Mouse (Mus musculus) right cerebral cortex, postnatal 4 days (tissue): ENCODE measurements around the gene Erf.
A peak's percentile ranks its signal among the peaks of the same experiment; 100 is the strongest.

Source experiments
- DNase-seq: peaks from one replicate; pipeline ENCODE4 v3.0.0-alpha.2; 2022

The Erf gene

DNA sequence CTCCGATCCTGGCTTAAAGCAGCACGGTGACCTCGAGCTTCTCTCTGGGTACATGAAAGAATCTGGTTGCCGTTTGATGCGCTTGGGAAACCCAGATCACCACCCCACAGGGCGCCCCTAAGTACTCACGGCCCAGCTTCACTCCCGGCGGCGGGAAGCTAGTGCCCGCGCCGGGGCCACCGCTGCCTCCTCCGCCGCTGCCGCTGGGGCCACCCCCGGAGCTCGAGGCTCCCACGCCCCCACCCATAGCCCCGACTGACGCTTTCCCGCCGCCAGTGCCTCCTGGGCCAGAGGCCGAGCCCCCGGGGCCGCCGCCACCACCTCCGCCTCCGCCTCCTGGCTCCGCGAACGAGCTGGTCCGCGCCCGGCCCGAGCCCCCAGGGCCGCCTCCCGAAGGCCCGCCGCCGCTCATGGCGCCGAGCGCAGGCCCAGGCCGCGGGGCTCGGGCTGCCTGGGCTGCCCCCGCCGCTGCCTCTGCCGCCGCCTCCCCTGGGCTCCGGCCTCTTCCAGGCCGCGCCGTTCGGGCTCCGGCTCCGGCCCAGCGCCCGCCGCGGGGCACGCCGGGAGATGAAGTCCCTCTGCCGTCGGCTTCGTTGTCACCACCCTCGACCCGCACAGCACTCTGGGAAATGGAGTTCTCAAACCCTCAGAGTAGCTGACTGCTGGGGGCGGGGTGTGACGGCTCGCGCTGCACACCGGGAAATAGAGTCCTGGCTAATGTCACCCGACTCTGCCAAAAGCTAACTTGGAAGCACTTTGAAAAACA lies 13.1 kb downstream of the Erf start, which contains the start of gene Gsk3a:
TSS of gene Gsk3a (minus strand) at position 603 of the 766 bp plus-strand sequence.
- peak; percentile 94 for DNase-seq

DNA sequence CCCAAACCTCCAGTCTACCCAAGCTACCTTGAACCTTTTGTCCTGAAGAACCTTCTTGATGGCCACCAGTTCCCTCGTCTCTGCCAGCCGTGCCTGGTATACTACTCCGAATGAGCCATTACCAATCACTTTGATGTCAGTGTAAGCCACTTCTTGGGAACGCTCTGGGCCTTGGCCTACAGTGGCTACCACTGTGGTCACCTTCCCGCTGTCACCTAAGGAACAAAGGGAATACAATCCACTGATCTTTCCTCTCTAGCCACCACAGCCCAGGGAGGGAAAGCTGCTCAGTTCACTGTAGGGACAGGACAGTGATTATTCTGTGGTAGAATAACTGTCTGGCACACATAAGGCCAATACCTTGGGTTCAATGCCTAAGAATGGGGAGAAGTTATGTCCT lies 15.0 kb downstream of the Erf start:
- DNase-seq: no peak

DNA sequence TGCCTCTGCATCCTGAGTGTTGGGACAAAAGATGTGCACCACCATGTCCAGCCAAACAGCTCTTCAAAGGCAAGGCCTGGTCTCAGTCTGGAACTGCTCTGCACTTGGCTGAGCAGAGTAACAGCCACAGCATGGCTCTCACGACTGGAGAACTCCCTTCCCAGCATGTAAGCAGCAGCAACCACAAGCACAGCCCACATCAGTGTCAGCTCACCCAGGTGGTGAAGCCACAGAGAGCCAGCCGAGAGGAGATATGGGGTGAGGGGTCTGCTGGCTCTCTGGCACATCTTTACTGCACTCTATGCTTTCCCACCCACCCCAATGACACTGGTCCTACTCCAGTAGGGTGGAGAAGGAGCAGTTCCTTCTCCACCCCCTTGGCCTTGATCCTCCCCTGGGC lies 17.5 kb downstream of the Erf start:
- no peak for DNase-seq

DNA sequence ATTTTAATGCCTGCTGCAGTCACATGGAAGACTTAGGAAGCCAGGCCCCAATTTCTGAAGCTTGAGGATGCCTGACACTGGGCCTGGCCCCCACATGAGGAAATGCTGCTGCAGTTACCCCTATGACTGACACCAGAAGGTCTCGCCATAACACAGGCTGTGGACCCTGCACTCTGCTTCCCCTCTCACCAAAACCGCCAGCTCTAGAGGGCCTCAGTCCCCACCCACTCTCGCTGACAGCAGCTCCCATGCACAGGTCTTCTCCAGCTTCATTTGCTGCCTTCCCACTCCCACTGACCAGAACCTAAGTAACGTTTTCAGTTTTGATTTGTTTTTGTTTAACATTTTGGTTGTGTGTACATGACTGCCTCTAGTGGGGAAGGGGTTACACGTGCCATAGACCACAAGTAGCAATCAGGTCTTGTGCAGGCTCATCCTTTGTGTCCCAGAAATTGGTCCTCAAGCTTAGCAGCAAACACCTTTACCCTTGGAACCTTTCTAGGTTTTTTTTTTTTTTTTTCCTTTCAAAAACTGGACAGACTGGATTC lies 18.4 kb downstream of the Erf start:
- no peak for DNase-seq

DNA sequence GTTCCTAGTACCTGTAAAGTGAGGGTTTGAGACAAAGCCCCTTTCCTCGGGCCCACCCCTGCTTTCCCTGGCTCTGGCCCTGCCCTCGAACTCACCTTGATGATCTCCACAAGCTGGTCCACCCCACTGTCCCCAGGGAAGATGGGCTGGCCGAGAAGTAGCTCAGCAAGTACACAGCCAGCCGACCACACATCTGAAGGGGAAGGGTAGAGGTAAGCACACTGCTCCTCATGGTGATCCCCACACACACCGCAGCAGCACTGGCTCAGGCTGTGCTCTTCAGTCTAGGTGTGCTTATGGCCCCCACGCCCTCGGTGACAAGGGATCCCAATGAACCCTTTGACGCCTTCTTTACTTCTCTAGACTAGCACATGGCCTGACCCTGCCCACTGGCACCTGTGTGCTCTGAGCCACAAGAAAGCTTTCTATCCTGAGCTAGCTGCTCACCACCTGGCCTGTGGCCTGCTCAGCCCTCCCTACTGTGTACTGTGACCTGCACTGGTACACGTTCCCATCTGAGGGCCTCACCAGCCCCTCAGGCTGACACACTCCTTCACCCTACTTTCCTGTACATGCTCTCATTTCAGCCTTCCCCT lies 19.8 kb downstream of the Erf start:
- DNase-seq: no peak

DNA sequence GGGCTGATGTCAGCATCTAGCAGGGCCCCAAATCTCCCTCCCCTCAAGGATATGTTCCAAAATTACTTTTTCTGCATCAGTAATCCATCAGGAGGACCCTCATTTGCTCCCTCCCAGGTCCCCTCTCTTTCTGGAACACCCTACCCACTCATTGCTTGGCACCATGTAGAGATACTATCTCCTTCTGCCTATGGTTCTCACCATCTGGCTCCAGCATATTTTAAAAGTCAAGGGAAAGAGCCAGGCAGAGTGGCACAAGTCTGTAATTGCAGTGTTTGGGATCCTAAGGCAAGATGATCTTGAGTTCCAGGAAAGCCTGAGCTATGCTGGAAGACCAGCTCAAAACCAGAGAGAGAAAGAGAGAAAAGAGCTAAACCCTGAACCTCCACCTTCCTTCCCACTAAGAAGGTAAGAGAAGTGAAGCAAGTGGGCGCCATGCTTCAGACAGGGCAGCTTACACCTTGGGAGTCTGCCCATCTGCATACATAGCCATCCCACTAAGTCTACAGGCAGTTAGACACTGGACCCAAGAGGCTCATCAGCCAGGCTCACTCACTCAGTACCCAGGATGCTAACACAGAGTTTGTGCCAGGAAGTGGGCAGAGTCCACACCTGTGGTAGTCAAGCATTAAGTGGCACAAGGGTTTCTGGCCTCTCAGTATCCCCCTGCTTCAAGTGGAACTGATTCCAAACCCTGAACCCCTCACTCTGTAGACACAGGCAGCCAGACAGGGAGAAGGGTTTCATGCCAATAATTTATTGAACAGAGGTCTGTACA lies 22.8 kb downstream of the Erf start:
- no peak for DNase-seq

DNA sequence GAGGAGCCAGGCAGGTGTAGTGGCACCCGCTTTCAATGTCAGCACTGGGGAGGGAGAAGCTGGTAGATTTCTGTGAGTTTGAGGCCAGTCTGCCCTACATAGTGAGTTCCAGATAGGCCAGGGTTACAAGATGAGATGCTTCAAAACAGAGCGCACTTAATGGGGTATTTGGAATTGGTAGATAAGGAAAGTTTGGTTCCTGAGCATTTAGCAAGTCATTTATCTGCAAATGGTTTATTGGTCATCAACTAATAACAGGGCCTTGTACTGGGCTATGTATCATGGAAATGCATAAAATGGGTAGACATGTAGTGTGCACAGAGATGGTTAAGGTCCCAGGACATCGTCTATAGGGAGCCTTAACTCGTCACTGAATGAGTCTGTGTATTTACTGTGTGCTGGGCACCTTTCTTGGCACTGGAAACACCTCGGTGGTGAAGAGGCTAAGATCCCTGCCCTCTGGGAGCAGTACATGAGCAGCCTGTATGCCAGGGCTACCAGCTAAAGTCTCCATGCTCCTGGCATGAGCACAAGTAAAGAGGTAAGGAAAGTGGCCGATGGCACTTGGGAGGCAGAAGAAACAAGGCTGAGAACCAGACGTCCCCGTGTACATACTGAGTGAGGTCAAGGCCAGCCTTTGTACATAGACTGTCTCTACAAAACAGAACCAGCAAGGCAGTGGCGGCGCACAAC lies 28.1 kb downstream of the Erf start:
- no peak for DNase-seq

DNA sequence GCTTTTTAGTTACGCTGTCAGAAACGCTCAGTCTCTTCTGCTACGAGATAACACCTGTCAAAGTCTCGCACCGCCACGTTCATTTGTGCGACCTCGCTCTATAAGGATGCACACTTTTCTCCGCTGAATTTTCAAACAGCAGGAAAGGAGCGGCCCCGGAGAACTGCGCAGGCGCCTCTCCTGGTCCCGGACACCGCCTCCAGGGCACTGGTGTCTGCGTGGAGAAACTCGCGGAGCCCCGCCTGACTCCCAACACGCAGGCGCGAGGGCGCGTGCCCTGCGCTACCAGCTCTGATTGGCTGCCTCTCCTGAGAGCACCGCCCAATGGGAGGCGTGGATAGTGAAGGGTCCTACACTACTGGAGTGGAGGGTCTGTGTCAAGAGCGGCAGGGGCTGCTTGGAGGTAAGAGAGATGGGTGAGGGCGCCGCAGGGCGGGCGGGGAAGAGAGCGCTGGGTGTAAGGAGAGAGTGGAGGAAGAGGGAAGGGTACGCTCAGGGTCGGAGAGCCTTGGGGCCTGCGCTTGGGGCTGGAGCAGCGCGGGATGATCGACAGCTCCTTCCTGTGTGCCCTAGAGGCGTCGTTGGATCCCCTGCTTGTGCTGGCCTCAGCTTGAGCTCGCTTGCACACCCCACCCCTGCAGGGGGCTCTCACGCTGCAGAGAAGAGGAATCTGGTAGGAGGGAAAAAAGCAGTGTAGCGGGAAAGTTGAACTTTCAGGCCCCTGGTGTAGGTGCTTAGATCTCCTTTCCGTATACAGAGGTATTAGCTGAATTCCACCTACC lies 29.3 kb downstream of the Erf start, which contains the start of gene Zfp526:
TSS of gene Zfp526 (plus strand) at position 324 of the 782 bp plus-strand sequence.
- peak; percentile 94 for DNase-seq

DNA sequence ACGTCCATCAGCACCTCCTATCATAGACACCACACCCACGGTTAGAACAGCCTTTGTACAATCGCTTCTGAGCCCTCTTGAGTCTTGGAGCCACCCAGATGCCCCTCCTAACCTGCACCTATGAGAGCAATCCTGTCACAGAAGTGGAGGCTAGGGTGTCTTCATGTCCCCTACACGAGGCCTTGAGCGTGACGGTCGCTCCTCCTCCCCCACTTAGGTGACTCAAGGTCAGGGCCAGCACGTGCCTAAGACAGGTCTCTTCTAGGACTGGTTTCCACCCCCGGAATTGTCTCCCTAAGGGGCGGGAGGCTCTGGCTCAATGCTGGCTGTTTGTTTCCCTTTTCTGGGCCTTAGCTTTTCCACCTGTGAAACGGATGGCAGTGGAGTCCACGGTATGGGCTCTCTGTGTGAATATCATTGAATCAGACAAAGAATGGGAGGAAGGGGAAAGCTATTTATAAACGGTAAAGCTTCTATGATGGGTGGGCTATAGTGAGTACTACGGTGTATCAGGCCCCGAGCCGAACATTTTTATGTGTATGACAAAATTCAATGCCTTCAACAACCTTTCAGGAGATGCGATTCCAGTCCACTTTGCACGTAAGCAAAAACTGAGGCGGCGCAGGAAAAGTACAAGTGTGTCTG lies 30.0 kb downstream of the Erf start, which contains the start of gene Dedd2:
TSS of gene Dedd2 (minus strand) at position 159 of the 645 bp plus-strand sequence.
- no peak for DNase-seq

DNA sequence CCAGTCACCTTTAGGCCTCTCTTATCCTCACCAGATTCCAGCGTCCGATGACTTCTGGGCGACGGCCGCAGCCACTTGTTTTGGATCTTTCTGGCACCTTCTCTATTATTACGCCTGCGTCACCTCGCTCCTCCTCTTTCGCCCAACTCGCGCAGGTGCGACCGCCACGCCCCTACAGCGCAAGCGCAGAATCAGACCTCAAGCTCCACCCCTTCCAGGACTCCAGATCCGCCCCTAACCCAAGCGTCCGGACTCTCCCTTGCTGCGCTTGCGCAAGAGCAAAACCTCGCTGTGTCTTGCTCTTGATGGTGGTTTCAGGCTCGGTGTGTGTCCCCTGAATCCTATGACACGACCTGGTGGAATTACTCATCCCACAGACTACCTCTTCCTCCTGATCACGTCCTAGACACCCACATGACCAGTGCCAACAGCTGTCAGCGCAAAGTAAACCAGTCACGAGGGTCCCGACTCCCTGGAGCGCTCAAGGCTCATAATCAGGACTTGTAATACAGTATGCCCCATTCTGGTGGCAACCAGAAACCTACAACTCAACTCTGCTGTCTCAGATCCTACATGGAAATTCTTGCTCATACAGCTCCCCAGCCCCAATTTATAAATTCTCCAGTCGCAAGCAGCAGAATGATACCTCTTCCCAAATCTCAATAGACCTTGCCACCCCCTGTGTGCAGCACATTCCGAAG lies 30.7 kb downstream of the Erf start:
- DNase-seq: peak; percentile 83

DNA sequence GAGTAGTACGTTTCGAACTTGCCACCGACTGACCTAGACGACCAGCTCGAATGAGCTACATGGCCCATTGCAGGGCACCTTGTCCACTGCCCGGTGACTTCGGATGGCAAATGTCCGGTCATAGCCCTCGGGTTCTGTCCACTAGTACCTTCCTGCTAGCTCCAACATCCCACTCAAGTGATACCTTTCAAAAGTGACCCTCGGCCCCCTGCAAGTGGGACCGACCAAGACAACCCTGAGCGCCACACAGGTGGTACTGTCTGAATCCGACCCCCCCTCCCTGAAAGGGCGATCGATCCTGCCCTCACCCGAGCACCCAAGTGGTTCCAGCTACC lies 31.2 kb downstream of the Erf start:
- DNase-seq: no peak

DNA sequence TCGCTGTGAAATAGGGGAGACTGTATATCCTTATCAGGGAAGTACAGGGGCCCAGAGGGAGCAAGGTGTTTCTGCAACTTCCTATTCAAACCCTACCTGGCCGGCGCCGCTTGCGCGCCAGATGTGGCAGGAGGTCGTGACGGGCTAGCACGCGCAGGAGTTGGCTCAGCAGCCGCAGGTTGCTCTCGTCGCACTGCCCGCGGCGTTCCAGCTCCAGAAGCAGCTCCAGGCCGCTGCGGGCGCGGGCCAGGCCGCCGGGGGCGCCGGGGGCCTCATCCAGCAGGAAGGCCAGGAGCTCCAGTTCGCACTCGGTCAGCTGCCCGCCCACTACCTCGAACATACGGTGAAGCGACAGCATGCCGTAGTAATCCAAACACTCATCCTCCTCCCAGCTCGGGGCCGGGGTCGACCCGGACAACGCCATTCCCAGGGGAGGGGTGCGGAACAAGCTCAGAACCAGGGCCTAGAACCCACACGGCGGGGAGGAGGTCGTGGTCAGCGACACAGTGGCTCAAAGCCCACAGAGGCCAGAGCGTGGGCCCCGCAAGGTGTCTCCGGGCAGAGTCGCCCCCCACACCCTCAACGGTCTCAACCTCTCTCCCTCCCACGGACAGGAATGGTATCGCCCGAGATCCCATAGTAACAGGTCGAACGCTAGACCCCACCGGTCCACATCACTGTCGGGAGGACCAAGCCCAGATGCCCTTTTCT lies 31.7 kb downstream of the Erf start:
- DNase-seq: peak; percentile 50

DNA sequence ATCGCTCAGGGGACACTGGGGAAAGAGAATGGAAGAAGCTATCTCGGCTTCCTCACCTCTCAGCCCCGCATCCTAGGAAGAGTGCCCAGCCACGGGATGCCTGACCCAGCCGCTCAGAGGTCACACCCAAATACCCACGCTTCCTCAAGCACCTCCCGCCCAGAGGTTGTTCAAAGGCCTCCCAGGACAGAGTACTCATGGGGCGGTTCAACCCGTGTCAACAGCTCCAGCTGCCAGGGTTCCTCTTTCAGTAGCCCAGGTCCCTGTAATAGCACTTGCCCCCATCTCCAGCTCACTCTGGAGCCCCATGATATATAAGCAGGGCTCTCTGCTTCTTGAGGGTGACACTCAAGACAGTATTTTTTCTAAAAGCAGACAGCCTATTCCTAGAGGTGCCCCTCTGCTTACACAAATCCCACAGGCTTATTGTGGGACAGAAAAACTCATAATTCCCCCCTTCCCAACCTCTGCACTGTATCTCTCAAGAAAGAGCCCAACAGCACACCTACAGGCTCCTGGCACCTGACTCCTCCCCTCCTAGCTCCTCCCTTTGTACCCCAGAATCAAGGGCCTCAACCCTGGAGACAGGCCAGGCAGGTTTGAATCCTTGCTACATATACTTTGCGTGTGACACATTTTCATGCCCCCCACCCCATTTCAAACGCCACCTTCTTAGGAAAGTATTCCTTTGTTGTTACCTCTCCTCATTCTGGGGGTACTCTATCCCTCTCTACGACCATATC lies 32.7 kb downstream of the Erf start:
- DNase-seq: no peak

DNA sequence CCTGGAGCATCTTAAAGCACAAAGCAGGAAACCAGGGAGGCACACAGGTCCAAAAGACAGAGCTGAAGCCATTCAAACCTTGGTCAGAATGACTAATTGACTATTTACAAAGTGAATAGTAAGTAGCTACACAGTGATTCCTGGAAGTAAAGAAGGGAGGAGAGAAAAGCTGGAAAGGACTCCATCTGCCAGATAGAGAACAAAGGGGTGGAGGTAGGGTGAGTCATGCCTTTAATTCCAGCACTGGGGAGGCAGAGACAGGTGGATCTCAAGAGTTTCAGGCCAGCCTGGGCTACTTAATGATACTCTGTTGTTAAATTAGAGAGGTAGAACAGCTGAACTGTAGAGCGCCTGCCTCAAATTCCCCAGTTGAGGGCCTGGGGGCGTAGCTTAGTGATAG lies 36.4 kb downstream of the Erf start:
- DNase-seq: no peak

DNA sequence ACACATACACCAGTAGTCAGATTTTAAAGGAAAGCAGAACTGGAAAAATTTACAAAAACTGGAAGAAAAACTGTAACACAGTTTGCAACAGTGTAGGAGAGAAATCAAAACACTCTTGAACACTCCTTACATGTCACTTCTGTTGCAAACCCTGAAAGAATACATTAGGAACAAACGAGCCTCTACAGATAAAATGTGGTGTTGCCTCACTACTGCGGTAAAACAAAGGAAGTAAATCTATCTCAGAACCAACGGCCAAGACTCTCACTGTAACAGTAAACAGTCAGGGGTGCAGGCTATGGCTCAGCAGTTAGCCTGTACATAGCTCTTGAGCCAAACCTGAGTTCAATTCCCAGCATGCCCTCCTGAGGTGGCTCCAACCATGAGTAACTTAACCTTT lies 37.5 kb downstream of the Erf start:
- no peak for DNase-seq

DNA sequence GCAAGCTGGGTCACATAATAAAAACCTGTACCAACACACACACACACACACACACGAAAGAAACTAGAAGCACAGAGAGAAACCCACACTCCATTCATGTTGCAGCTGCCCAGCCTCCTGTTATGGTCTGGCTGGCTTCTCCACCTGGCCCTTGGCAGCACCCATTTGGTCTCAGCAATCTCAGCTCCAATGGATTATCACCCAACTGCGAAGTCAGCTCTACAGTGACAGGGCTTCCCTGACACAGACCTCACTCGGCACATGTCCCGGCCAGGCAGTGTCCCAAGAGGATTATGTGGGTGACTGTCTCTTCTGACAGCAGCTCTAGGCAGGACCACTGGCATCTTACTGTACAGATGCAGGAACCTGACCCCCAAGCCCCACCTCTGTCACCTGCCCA lies 40.1 kb downstream of the Erf start:
- no peak for DNase-seq

DNA sequence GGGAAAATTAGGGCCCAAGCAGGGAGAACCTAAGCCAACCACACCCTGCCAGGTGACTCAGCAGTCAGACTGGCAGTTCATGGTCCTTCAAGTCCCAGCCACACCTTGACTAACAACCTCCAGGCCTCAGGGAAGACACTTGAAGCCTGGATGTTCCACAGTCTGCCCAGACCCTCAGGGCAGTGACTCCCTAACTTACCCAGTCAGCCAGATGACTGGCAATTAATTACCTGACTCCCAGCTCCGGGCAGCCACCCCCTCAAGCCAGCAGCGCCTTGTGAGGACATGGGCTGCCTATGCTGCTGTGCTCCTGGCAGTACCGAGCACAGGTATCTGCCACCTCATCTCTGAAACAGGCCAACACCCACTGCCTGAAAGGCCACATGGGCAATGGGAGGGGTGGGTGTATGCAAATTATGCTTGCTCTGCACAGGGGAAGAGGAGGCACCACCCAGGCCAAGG lies 41.4 kb downstream of the Erf start:
- DNase-seq: no peak

DNA sequence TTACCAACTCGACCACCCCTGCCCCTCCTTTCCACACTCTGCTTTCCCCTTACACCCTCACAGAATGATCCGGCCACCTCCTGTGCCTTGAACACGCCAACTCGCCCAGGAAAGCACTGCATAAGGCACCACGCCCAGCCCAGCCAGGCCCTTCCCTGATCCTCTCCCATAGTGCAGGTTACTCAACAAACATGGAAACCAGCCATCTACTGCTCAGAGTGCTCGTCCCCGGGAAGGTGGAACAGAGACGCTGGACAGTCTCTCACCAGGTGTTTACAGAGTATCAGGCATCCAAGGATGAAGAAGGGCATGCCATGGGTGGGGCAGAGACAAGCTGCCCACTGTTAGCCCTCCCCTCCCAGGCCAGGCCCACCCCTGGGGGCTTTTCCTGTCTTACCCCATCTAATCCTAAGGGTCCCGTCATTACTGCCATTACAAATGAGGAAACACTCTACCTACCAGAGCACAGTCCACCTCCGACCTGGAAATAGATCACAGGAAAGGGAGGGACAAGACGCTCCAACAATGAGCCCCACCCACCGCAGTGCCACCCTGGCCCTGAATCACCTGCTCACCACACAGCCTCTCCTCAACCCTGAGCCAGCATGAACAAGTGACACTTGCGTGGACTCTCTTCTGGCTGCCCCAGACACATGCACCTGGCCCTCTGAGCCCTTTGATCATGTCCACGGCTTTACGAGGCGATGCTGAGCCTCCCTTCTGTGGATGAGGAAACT lies 44.3 kb downstream of the Erf start:
- DNase-seq: no peak
